Mouse (Mus musculus) embryonic facial prominence, embryonic 11.5 days (tissue): ENCODE measurements around the gene Eif3k. TPM values are rescaled to one million over a fixed set of nuclear protein-coding genes. Genes with fewer than 3 reads are reported as not detected.
A peak's percentile ranks its signal among the peaks of the same experiment; 100 is the strongest.

Source experiments
- ATAC-seq: fragments of 200-750 bp; cut with Nextera tagmentation; replicated peaks from 2 replicates; pipeline ENCODE4 v1.8.0; 2017; ENCODE audit warnings: low read depth; ENCODE audit not compliant: insufficient number of reproducible peaks, low FRiP score, low TSS enrichment
- DNase-seq: peaks from one replicate; pipeline ENCODE4 v3.0.0-alpha.2; 2015; ENCODE audit warnings: low spot score
- H3K27ac ChIP-seq: fragments of 300-500 bp; sonication (generic); replicated peaks from 2 replicates; pipeline ENCODE4 v1.5.1; 2014; ENCODE audit warnings: mild to moderate bottlenecking, low read depth, low read length, control low read depth
- H3K27me3 ChIP-seq: fragments of 300-500 bp; sonication (generic); 2 replicates; pipeline ENCODE4 v1.6.1; 2014; ENCODE audit warnings: mild to moderate bottlenecking, low read length, moderate library complexity, mixed read lengths; ENCODE audit not compliant: control insufficient read depth, insufficient read depth
- H3K36me3 ChIP-seq: fragments of 300-500 bp; sonication (generic); replicated peaks from 2 replicates; pipeline ENCODE4 v1.6.1; 2014; ENCODE audit warnings: low read depth, mild to moderate bottlenecking, low read length, moderate library complexity, mixed read lengths; ENCODE audit not compliant: control insufficient read depth, insufficient read depth
- H3K4me1 ChIP-seq: fragments of 300-500 bp; sonication (generic); 2 replicates; pipeline ENCODE4 v1.6.1; 2014; ENCODE audit warnings: low read length, mixed read lengths; ENCODE audit not compliant: control insufficient read depth, insufficient read depth
- H3K4me2 ChIP-seq: fragments of 300-500 bp; sonication (generic); 2 replicates; pipeline ENCODE4 v1.6.1; 2014; ENCODE audit warnings: low read depth, mild to moderate bottlenecking, control low read depth, low read length, moderate library complexity
- H3K4me3 ChIP-seq: fragments of 300-500 bp; sonication (generic); 2 replicates; pipeline ENCODE4 v1.5.1; 2014; ENCODE audit warnings: low read depth, low read length, control low read depth
- H3K9ac ChIP-seq: fragments of 300-500 bp; sonication (generic); replicated peaks from 2 replicates; pipeline ENCODE4 v1.6.1; 2014; ENCODE audit warnings: mild to moderate bottlenecking, control low read depth, low read length
- H3K9me3 ChIP-seq: fragments of 300-500 bp; sonication (generic); replicated peaks from 2 replicates; pipeline ENCODE4 v1.6.1; 2016; ENCODE audit warnings: mild to moderate bottlenecking, low read length, inconsistent platforms, mixed read lengths; ENCODE audit not compliant: control insufficient read depth
- WGBS: fragments of 180-500 bp; shearing (Covaris S2); extraction: QIAGEN DNeasy Blood & Tissue Kit; methylation state at CpG from one replicate; pipeline ENCODE4 v1.1.7; 2014; 5-methylcytosine and 5-hydroxymethylcytosine counted together
- polyA plus RNA-seq: library from polyadenylated mRNA; unstranded; fragments of >200 nt; fragmentation: Nextera tagmentation; extraction: Ambion mirVana; gene quantifications from 2 replicates; pipeline ENCODE4 v1.2.1, GENCODE M21; 2014

Eif3k gene
- polyA plus RNA-seq, 1 experiment from 2014 or later = 439 TPM

GRCm38 (mm10) chr7:28961927-28962670, 19.6 kb downstream of the Eif3k start, which contains the start of gene Actn4:
Gene Actn4 (minus strand): TSS chr7:28962340.
- H3K4me2 ChIP-seq = peak within 1 kb of the TSS; percentile 75

GRCm38 (mm10) chr7:28961584-28961926, 20.1 kb downstream of the Eif3k start:
- peak overlapping the region; percentile 95 for H3K9ac ChIP-seq
- peaks cover 8% of the 10 kb centered on the region for H3K4me1 ChIP-seq
- peak overlapping the region; percentile 62 for H3K27ac ChIP-seq
- H3K27me3 ChIP-seq = no peaks in the 10 kb centered on the region
- H3K9me3 ChIP-seq = no peaks in the 10 kb centered on the region
- peak overlapping the region; percentile 75 for H3K4me2 ChIP-seq
- WGBS = 0% methylated on average over 7 of the region's 7 CpGs
- ATAC-seq (no peak), DNase-seq (peak; percentile 36)
- H3K36me3 ChIP-seq = no peaks in the 10 kb centered on the region
- H3K4me3 ChIP-seq = peak overlapping the region; percentile 98

More at GRCm38 (mm10) chr7:28961927-28962670, 19.6 kb downstream of the Eif3k start, which contains the start of gene Actn4:
- peaks cover 8% of the 10 kb centered on the region for H3K4me1 ChIP-seq
- under 1% methylated on average over 76 of the region's 76 CpGs for WGBS
- H3K4me3 ChIP-seq = peak within 1 kb of the TSS; percentile 98
- peak; percentile 80 for ATAC-seq
- DNase-seq = peak; percentile 99
- no peaks in the 10 kb centered on the region for H3K9me3 ChIP-seq
- H3K27ac ChIP-seq = peak within 1 kb of the TSS; percentile 62
- H3K36me3 ChIP-seq = no peaks in the 10 kb centered on the region
- H3K27me3 ChIP-seq = no peaks in the 10 kb centered on the region
- H3K9ac ChIP-seq = peak within 1 kb of the TSS; percentile 95

GRCm38 (mm10) chr7:28960354-28961046, 21.2 kb downstream of the Eif3k start:
- Histone ChIP-seq H3K4me1 (peaks cover 8% of the 10 kb centered on the region), H3K36me3 (no peaks in the 10 kb centered on the region), H3K9ac (peak overlapping the region; percentile 95), H3K9me3 (no peaks in the 10 kb centered on the region), H3K27me3 (no peaks in the 10 kb centered on the region), H3K4me2 (peak overlapping the region; percentile 75), H3K4me3 (peak overlapping the region; percentile 98), H3K27ac (no peak overlapping the region)
- ATAC-seq = no peak
- WGBS = 20% methylated on average over 9 of the region's 9 CpGs
- DNase-seq = no peak

GRCm38 (mm10) chr7:28959505-28960045, 22.1 kb downstream of the Eif3k start:
- H3K4me1 ChIP-seq = peaks cover 8% of the 10 kb centered on the region

GRCm38 (mm10) chr7:28958770-28959169, 22.9 kb downstream of the Eif3k start:
- ATAC-seq (no peak), DNase-seq (no peak)
- WGBS = 24% methylated on average over 1 of the region's 1 CpGs
- peaks cover 10% of the 10 kb centered on the region for H3K4me1 ChIP-seq
- H3K4me3 ChIP-seq = no peak overlapping the region
- no peak overlapping the region for H3K9ac ChIP-seq
- H3K36me3 ChIP-seq = no peaks in the 10 kb centered on the region
- no peaks in the 10 kb centered on the region for H3K27me3 ChIP-seq
- H3K4me2 ChIP-seq = no peak overlapping the region
- H3K9me3 ChIP-seq = no peaks in the 10 kb centered on the region
- H3K27ac ChIP-seq = no peak overlapping the region

More at GRCm38 (mm10) chr7:28959505-28960045, 22.1 kb downstream of the Eif3k start:
- DNase-seq (no peak), ATAC-seq (no peak)
- peak overlapping the region; percentile 98; the same call in 1 of the 2 replicates for H3K4me3 ChIP-seq
- WGBS = 51% methylated on average over 6 of the region's 6 CpGs
- H3K36me3 ChIP-seq = no peaks in the 10 kb centered on the region
- H3K9me3 ChIP-seq = no peaks in the 10 kb centered on the region
- H3K9ac ChIP-seq = peak overlapping the region; percentile 18; the same call in 1 of the 2 replicates
- H3K27me3 ChIP-seq = no peaks in the 10 kb centered on the region
- no peak overlapping the region for H3K27ac ChIP-seq
- peak overlapping the region; percentile 75 for H3K4me2 ChIP-seq

GRCm38 (mm10) chr7:28957997-28958725, 23.5 kb downstream of the Eif3k start:
- no peak for DNase-seq
- Histone ChIP-seq H3K27me3 (no peaks in the 10 kb centered on the region), H3K4me2 (no peak overlapping the region), H3K27ac (no peak overlapping the region), H3K4me1 (peaks cover 14% of the 10 kb centered on the region), H3K9ac (no peak overlapping the region), H3K9me3 (no peaks in the 10 kb centered on the region), H3K36me3 (no peaks in the 10 kb centered on the region), H3K4me3 (no peak overlapping the region)
- ATAC-seq = no peak
- 61% methylated on average over 1 of the region's 1 CpGs for WGBS

- H3K4me2 ChIP-seq = no peak overlapping the region
- no peaks in the 10 kb centered on the region for H3K9me3 ChIP-seq
- DNase-seq (no peak), ATAC-seq (no peak)
- no peak overlapping the region for H3K27ac ChIP-seq
- no peaks in the 10 kb centered on the region for H3K36me3 ChIP-seq
- H3K27me3 ChIP-seq = no peaks in the 10 kb centered on the region
- H3K4me1 ChIP-seq = peaks cover 14% of the 10 kb centered on the region
- no peak overlapping the region for H3K4me3 ChIP-seq
- H3K9ac ChIP-seq = no peak overlapping the region
- 88% methylated on average over 6 of the region's 6 CpGs for WGBS
These were observed 24.4 kb downstream of the Eif3k start for GRCm38 (mm10) chr7:28957286-28957685.
